ENCODE assay signal across 8 mouse cellular contexts in the genomic region with DNA sequence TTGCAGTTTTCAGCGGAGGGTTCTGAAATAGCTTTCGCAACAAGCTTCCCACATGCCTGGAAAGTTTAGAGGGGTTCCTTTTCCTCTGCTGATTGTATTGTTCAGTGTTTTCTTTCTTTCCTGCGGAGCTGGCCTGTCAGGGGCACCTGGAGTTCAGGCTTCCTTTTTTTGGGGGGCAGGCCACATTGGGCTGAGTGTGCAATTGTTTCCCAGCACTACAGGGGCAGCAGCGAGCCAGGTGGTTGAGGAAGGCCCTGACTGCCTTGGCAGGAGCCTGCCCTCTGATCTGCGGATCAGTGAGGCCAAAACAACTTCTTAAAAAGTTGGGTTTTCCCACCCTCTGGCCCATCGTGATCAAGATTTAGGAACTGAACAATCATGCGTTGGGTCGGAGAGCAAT. TPM values are rescaled to one million over a fixed set of nuclear protein-coding genes. Genes with fewer than 3 reads are reported as not detected.
A peak's percentile ranks its signal among the peaks of the same experiment; 100 is the strongest.
DNase-seq lines count a peak whose midpoint lies in the region; ATAC-seq and TF ChIP-seq lines count a peak whose summit lies in the region.

No protein-coding gene starts in this region.

- H3K36me3 ChIP-seq in intestine, embryonic 14.5 days (ENCODE audit: control insufficient read depth, insufficient read depth, low read length) = no peaks in the 10 kb centered on the region
- H3K36me3 ChIP-seq in liver, postnatal 0 days (replicated peaks; ENCODE audit: insufficient read depth, low read length) = no peaks in the 10 kb centered on the region

- intact Hi-C loops in gastrocnemius, postnatal 14 days (cut with DNase I; ENCODE audit: low total_unique reads) = loop anchor here (10.0 kb wide), 1 partner anchor 268 kb away; no protein-coding TSS in a partner anchor

- peaks cover 42% of the 10 kb centered on the region for H3K4me1 ChIP-seq in bone marrow macrophage, adult 2 months (ENCODE audit: control insufficient read depth, insufficient read depth, low read length)
- H3K4me1 ChIP-seq in intestine, embryonic 14.5 days (replicated peaks; ENCODE audit: control insufficient read depth, insufficient read depth, low read length) = peaks cover 36% of the 10 kb centered on the region
- peaks cover 12% of the 10 kb centered on the region for H3K4me1 ChIP-seq in liver, postnatal 0 days (ENCODE audit: insufficient read depth)

- peak overlapping the region; percentile 34 for H3K4me2 ChIP-seq in intestine, embryonic 14.5 days (ENCODE audit: low read length)
- H3K4me2 ChIP-seq in liver, postnatal 0 days (ENCODE audit: low read depth, low read length) = peak overlapping the region; percentile 47

- peaks cover 5% of the 10 kb centered on the region; the same call in 1 of the 2 replicates for H3K9me3 ChIP-seq in intestine, embryonic 14.5 days (ENCODE audit: control insufficient read depth, low read length)
- no peaks in the 10 kb centered on the region for H3K9me3 ChIP-seq in liver, postnatal 0 days (ENCODE audit: low read length)

- TF ChIP-seq POLR2A in bone marrow macrophage, adult 2 months (IDR thresholded peaks at IDR 0.05; ENCODE audit: borderline replicate concordance, low read depth, low read length) = no peak

- DNase-seq in embryo, embryonic 10 days (ENCODE audit: low spot score) = peak; percentile 32
- DNase-seq in embryo, embryonic 10.5 days (ENCODE audit: low spot score) = no peak
- no peak for DNase-seq in intestine, embryonic 14.5 days (ENCODE audit: low spot score)
- DNase-seq in liver, postnatal 0 days = peak; percentile 47
- DNase-seq in gastrocnemius, postnatal 14 days = no peak
- DNase-seq in urinary bladder, postnatal 25 days (ENCODE audit: low spot score) = no peak
- no peak for DNase-seq in cerebellum, postnatal 36 days

- no peak for TF ChIP-seq CTCF in bone marrow macrophage, adult 2 months (IDR thresholded peaks at IDR 0.05; ENCODE audit: low read depth, low read length)
- TF ChIP-seq CTCF in liver, postnatal 0 days (IDR thresholded peaks at IDR 0.05; ENCODE audit: low read depth) = peak; percentile 58

- H3K4me3 ChIP-seq in bone marrow macrophage, adult 2 months (ENCODE audit: insufficient read depth, low read length) = peak overlapping the region; percentile 29; the same call in 1 of the 2 replicates
- no peak overlapping the region for H3K4me3 ChIP-seq in intestine, embryonic 14.5 days (ENCODE audit: low read depth, low read length)
- H3K4me3 ChIP-seq in liver, postnatal 0 days (ENCODE audit: low read depth, low read length) = no peak overlapping the region

- H3K27ac ChIP-seq in bone marrow macrophage, adult 2 months (ENCODE audit: insufficient read depth, low read depth, low read length) = peak overlapping the region; percentile 79
- no peak overlapping the region for H3K27ac ChIP-seq in intestine, embryonic 14.5 days (ENCODE audit: low read depth)
- H3K27ac ChIP-seq in liver, postnatal 0 days (ENCODE audit: low read depth) = no peak overlapping the region

- 55% methylated on average over 8 of the region's 8 CpGs for WGBS in intestine, embryonic 14.5 days
- 34% methylated on average over 8 of the region's 8 CpGs for WGBS in liver, postnatal 0 days (ENCODE audit: insufficient replicate concordance)

- ATAC-seq in intestine, embryonic 14.5 days (replicated peaks; ENCODE audit: low FRiP score, low TSS enrichment, low read depth) = no peak
- peak; percentile 56 for ATAC-seq in liver, postnatal 0 days

- no peak for TF ChIP-seq EP300 in liver, postnatal 0 days (IDR thresholded peaks at IDR 0.05; ENCODE audit: low read depth)

- no peak overlapping the region for H3K9ac ChIP-seq in intestine, embryonic 14.5 days (ENCODE audit: low read length)
- H3K9ac ChIP-seq in liver, postnatal 0 days (replicated peaks) = no peak overlapping the region

- H3K27me3 ChIP-seq in intestine, embryonic 14.5 days (replicated peaks; ENCODE audit: control insufficient read depth, insufficient read depth, low read length) = no peaks in the 10 kb centered on the region
- peaks cover 13% of the 10 kb centered on the region for H3K27me3 ChIP-seq in liver, postnatal 0 days (ENCODE audit: insufficient read depth, low read length)

RNA-seq across cellular contexts. Expression of gene Lhfpl2, which starts 5.6 kb away (rescaled TPM):
- polyA plus RNA-seq in bone marrow macrophage, adult 2 months (2012; ENCODE audit: insufficient read depth, insufficient read length, missing spikeins) = 50.4 and 54.7 TPM in 2 replicates
- polyA plus RNA-seq in intestine, embryonic 14.5 days (2014; fragmentation: Nextera tagmentation; extraction: Ambion mirVana) = 17.3 and 17.9 TPM in 2 replicates
- 4.3 and 4.6 TPM in 2 replicates for polyA plus RNA-seq in liver, postnatal 0 days (2015; fragmentation: Nextera tagmentation; extraction: Ambion mirVana)
- total RNA-seq in gastrocnemius, postnatal 14 days (2021) = 10 to 100 TPM; 10.7 to 19.2 TPM

Comparison
In these comparisons a context has a peak if more than half of its experiments do, and no peak if none do; other contexts are left out.
1. DNase-seq: peak in embryo, embryonic 10 days (single experiment) and liver, postnatal 0 days (single experiment); none in embryo, embryonic 10.5 days (single experiment), intestine, embryonic 14.5 days (single experiment), gastrocnemius, postnatal 14 days (single experiment), urinary bladder, postnatal 25 days (single experiment) and cerebellum, postnatal 36 days (0 of 2).